Mouse (Mus musculus) left cerebral cortex, adult 9 months (tissue): ENCODE results near the gene Rabggta.

ENCODE experiments used
- DNase-seq, 2 experiments: peaks; one replicate each; pipeline ENCODE4 v3.0.0; 2022; ENCODE audit warnings: low spot score in 2 of 2

Rabggta gene

DNA sequence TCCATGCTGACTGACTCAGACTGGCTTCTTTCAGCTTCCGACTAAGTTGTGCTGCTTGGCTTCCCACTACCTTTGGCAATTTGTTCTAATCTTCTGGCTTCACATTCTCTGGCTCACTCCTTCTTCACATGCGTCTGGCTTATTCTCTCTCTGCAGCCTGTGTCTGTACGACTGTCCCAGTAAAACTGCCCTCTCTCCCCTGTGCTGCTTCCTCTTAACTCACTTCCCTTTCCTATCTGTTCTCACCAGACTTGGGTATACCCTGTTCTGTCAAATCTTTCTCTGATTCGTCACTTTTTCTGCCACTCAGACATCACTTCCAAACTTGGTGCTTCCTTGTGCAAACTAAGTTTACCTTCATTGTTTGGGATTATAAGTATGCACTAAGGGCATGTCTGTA lies 24.8 kb downstream of the Rabggta start:
- DNase-seq = no peak

DNA sequence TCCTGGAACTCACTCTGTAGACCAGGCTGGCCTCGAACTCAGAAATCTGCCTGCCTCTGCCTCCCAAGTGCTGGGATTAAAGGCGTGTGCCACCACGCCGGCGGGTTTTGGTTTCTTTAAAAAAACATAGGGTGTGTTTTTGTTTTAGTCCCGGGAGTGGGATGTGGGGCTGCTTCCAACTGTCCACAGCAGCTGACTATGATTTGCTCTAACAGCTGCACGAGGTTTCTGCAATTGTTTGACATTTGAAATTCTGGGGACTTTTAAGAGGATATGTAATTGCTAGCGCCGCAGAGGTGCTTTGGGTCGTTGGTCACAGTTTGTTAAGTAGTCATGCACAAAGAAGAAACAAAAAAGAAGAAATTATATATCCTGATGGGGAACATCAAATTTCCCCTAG lies 32.6 kb downstream of the Rabggta start:
- no peak for DNase-seq

DNA sequence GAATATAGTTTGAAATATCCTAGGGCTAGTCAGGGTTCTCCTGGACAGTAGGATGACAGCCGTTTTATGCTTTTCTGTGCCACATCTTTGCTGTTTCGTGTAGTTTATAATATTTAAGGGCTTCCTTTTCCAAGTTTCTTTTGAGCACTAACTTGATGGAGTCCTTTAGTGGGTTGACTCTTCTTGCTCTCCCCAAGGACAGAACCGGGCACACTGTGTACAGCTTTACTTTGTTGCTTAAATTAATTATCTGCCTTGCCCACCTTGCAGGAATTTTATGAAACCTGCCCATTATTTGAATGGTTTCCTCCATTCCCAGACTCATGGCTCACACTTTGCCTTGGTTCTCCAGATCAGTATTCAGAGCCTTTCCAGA lies 40.0 kb downstream of the Rabggta start:
- DNase-seq = no peak

DNA sequence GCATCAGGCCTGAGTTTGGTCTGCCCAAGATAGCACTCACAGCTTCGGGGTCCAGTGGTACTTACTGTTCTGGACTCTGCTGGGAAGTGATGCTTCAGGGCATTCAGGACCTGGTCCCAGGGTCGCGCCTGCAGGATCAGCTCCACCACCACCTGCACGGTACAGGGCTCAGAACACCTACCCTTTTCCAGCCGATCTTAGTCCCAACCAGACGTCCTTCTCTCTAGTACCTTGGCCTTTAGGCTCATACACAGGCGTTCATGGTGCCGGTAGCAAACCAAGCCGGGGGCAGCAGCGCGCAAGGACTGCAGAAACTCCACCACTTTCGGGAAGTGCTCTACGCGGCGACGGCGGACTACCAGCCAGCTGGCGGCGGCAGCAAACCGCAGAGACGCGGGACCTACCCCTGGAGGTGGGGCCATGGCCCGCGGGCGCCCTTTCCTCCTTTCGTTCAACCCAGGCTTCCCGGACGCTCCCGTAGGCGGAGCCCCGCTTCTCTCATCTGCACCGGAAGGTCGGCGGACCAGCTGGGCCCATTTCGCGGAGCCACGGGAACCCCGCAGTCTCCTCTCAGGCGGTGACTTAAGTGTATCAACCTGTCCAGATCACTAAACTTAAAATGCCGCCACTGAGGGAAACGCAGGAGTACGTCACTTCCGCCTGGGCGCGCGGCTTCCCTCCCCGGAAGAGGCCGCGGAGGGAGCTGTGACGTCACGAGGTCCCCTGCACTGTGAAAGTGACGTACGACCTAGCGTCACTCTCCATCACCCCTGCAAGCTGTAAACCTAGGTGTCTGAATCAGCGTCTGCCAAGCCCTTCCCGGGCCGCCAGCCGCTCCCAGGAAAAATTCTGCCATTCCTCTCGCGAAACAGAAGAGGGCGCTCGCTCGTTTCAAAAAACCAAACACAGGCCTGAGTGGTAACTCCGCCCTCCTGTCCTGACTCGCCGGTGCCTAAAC lies 40.6 kb downstream of the Rabggta start, which contains the start of gene Tinf2:
Gene Tinf2 (minus strand): TSS at position 661 of the 958 bp plus-strand sequence.
- peak; percentile 94 to 98 for DNase-seq

DNA sequence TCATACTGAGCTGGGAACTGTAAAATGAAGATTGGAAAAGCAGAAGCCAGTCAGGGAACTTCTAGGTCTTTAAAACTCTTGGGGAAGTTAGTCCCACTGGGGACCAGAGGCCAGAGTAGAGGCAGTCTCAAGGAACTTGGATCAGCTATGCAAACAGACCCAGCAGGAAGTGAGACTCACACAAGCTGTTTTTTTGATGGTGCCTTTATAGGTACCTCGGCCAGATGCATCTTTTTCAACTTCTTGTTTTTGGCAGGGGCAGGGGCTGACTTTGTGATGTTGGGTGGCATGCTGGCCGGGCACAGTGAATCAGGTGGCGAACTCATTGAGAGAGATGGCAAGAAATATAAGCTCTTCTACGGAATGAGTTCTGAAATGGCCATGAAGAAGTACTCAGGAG lies 44.4 kb downstream of the Rabggta start:
- no peak for DNase-seq

DNA sequence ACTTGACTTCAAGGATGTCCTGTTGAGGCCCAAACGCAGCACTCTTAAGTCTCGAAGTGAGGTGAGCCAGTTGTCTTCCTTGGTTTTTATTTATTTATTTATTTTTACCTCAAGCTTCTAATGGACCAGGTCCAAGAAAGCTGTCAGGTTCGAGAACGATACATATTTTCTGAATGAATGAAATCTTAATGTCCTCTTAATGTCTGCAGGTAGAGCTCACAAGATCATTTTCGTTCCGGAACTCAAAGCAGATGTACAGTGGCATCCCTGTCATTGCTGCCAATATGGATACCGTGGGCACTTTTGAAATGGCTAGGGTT lies 49.4 kb downstream of the Rabggta start:
- no peak for DNase-seq

DNA sequence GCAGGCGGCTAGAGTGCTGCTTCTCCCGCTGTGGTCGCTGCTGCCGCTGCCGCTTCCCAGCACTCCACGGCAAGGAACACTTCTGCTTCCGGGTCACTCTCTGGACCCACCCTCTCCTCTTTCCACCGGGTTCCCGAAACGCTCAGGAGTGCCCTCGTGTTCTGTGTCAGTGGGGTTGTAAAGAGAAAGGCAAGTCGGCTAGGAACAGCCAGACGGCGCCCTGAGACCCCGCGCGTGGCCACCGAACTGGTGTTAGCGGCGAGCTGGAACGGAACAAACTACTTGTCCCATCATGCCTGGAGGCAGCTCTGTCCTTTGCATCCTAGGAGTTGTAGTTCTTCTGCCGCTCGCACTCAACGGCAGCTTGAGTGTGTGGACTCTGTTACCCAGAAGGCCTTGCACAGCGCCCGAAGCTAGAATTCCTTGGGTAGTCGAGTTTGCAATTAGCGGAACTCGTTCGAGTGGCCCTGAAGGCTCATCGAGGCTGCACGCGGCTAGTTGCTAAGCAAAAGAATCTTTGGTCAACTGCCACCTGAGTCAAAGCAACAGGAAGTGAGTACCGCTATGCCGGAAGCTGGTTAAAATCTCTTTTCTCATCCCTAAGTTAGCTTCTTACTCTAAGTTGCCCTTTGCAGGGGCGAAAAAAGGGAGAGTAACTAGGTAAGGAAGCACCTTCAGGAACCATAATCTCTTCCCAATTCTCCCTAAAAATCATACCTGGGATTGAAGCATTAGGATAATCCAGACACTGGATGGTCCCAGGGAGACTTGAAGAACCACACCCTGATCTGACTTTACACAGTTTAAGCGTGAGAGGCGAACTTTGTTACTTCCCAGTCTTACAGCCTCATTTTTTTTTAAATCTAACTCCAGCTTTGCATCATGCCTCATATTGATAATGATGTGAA lies 50.0 kb downstream of the Rabggta start, which contains the start of the genes Gmpr2 and Nedd8:
Gene Gmpr2 (plus strand): TSS at position 109 of the 908 bp plus-strand sequence.
Gene Nedd8 (minus strand): TSS at position 292 of the 908 bp plus-strand sequence.
- DNase-seq = peak; percentile 92 to 96

DNA sequence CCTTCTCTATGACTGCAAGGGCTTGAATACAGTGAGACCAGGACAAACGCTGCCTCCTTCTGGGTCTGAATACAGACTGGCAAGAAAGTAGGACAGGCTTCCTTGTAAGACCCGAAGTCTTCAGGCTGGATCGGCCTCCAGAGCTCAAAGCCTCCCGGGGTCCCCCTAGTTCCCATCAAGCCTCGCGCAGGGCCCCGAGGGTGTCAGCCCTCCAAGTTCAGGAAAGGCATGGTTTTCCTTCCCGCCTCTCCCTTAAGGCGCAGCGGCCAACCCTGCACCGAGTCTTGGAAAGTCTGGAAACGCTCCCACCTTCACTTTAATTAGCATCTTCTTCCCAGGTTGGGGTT lies 50.6 kb downstream of the Rabggta start:
- no peak for DNase-seq
